Mouse (Mus musculus): ENCODE data around the gene 4930404H24Rik.
A peak's percentile ranks its signal among the peaks of the same experiment; 100 is the strongest.

DNA sequence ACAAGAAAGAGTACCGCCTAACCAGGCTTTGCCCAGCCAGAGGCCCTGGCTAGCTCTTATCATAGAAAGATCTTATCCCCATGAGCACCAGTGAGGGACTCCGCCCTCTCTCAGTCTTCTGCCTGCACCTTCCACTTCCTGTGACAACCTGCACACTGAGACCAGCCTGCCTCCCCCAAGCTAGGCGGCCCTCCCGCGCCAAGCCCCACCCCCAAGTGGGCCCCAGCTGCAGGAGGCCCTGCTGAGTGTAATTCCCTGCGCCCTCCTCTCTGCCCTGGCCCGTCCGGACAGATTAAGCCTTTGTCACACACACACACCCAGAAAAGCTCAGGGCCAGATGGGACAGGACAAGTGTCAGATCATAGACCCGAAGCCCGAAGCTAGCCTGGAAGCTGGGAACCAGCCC, 33.3 kb downstream of the 4930404H24Rik start:
- peak; percentile 69 for TF ChIP-seq EP300 (IDR thresholded peaks at IDR 0.05; ENCODE audit: low read depth)
- TF ChIP-seq CTCF (IDR thresholded peaks at IDR 0.05; ENCODE audit: low read depth), result no peak

Measured in liver, embryonic 14.5 days (tissue).